Mouse (Mus musculus) CD4-positive helper T cell, adult 2 months (primary cell): ENCODE measurements around the gene Apon.
"Not testable (repeated sequence)": the region's sequence is repeated elsewhere in the genome, so short reads cannot be mapped to it uniquely, and the experiment has no call there.

Experiments
- DNase-seq: peaks from one replicate; pipeline ENCODE4 v3.0.0-alpha.2; 2012; ENCODE audit warnings: low read depth, missing footprints, low spot score

Apon gene

DNA sequence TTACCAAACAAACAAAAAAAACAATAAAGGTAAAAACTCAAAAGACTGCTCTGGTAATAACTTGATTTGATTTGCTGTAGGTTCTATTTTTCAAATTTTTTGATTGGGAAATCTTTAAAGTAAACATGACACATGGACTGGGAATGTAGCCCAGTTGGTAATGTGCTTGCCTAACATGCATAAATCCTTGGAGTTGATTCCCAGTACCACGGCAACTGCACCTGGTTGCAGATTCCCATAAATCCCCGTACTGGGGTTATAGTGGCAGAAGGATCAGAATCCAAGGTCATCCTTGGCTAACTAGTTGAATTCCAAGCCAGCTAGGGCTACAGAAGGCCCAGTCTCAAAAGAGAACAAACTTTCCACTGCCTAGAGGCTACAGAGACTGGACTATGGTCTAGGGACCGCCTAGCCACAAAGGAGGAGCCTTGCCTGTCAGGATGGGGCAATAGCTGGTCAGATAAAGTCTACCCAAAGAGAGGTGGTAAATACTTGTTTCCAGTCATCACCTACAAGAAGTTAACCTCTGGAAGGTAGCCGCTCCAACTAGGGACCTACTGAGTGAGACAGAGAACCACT is at the start of gene Apon:
Apon (plus strand) TSS at position 420 of the 579 bp plus-strand sequence.
- no peak for DNase-seq

DNA sequence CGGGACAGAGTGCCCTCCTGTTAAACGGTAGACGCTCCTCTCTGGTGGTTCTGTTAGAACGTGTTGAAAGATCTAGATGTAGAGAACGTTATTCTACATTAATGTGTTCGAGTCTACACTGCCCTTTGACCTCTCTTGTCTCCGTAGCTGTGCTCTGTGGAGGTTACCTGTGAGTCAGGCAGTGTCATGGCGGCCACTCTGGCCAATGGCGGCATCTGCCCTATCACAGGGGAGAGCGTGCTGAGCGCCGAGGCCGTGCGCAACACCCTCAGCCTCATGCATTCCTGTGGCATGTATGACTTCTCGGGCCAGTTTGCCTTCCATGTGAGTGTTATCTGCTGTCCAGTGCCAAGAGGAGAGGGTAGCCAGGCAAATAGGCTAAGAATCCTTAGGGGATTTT is 49.0 kb upstream of the Apon start:
- DNase-seq = no peak

- no peak for DNase-seq
Observed at GRCm38 (mm10) chr10:128208326-128208725, 45.6 kb upstream of the Apon start.

DNA sequence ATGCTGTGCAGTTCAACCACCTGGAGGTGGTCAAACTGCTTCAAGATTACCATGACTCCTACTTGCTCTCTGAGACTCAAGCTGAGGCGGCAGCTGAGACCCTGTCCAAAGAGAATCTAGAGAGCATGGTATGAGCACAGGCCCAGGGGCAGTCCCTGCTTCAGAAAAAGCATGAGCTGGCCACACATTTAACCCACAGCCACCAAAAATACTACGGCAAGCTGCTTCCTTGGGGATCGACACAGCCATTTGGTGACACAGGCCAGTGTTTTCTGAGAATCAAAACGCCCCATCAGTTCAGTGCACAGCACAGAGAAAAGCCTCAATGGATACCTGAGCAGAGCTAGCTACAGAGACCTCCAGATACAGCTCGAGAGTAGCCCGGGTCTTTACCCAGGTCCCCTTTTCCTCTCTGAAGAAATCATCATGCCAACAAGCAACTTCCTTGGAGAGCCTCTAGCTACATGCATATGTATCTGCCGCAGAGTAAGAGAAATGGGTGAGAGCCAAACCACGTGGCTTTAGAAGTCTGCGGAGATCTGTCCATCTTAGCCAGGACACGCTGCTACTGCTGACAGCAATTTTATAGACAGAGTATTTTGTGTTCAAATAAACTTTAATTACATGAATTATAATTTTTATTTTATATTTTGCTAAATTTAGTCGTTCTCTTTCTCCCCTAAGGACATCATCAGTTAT is 44.4 kb upstream of the Apon start:
- DNase-seq = no peak

GRCm38 (mm10) chr10:128210131-128210530 is 43.8 kb upstream of the Apon start:
- no peak for DNase-seq

GRCm38 (mm10) chr10:128210954-128211353 is 42.9 kb upstream of the Apon start:
- DNase-seq = peak; percentile 25

DNA sequence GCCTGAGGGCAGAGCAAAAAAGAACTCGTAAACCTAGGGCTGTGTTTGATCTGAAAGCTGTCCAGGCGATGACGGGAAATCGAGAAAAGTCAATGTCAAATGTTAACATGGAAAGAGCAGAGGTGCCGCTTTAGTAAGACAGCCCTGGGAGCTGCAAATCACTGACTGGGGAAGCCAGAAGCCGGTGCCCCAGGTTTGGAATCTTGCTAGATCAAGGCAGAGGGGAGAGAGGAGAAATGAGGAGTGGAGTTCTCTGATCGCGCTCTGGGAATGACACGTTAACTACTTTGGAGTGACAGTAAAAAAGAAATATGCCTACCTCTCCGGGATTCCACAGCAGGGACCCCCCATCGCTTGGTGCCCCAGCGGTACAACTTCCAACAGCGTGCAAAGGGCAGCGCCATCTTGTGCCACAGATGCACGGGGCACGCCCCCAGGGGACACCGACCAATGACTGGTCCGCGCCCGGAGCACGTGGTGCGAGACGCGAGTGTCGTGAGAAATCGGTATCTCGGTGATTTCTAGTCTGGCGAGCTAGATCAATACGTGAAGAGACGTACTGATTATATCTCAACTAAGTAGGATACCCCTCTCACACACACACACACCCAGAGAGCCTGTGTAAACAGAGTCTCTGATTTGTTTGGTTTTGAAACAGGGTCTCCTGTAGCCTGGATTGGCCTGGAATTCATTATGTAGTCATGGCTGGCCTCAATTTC is 42.3 kb upstream of the Apon start, which contains the start of gene Spryd4:
Spryd4 (minus strand) TSS at position 418 of the 719 bp plus-strand sequence.
- DNase-seq = peak; percentile 93

- no peak for DNase-seq
Observed at GRCm38 (mm10) chr10:128212148-128212547, 41.7 kb upstream of the Apon start.

- DNase-seq = peak; percentile 85
Observed at GRCm38 (mm10) chr10:128212871-128213323, 41.0 kb upstream of the Apon start.

DNA sequence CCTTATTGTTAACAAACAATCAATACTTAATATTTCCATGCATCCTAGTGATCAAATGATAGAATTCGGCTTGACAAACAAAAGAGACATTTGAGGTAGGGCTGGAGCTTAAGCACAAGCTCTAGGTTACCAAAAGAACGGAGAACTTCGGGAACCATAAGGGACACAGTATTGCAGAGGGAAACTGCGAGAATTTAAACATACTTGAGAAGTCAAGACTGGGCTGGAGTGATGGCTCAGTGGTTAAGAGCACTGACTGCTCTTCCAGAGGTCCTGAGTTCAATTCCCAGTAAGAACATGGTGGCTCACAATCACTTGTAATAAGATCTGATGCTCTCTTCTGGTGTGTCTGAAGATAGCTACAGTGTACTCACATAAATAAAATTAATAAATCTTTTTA is 39.8 kb upstream of the Apon start:
- not testable (repeated sequence) for DNase-seq

DNA sequence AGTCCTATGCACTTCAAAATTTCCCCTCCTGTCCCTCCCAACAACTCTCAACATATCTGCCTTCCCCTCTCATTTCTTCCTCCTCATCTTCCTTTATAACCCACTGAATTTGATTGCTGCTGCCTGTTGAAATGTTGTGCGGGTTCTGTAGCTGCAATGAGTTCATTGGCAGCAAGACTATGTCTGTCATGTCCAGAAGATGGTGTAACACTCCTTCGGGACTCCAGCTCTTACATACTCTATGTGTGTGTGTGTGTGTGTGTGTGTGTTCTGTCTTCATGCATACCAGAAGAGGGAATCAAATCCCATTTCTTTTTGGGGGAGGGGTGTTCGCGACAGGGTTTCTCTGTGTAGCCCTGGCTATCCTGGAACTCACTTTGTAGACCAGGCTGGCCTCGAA is 38.9 kb upstream of the Apon start:
- no peak for DNase-seq

GRCm38 (mm10) chr10:128218387-128219117 is 35.3 kb upstream of the Apon start:
- DNase-seq = no peak

GRCm38 (mm10) chr10:128221533-128222286 is 32.2 kb upstream of the Apon start:
- DNase-seq = peak; percentile 45

DNA sequence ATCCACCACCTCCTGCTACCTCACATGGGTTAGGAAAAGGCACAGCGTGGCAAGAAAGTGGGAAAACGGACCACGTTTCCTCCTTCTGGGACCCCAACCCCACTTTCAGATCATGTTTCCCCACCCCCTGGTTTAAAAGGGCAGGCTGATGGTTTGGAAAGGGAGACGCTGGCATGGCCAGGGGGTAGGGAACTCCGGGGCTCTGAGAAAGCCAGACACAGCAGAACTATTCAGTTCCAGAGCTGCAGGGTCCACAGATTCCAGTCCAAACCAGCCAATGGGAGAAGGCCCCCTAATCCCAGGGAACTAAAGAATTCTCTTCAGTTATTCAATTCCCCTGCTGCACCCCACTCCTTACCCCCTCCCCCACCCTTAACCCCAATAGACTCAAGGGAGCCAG is 28.8 kb upstream of the Apon start:
- no peak for DNase-seq

DNA sequence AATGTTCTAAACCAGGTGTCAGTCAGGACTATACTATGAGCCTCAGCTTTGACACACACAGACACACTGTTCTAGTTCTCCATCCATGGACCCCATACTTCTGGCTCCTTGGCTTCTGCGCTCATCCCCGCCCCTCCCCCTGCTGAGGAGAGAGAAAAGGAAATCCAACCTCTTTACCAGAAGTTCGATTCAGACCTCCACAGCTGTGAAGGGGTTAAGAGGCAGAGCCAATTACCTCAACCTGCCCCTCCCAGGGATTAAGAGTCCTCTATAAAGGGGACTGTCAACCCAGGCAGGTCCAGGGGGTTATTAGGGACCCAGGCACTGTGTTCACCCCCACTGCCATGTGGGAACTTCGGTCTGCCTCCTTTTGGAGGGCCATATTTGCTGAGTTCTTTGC is 28.4 kb upstream of the Apon start, which contains the start of gene Mip:
Mip (plus strand) TSS at position 301 of the 400 bp plus-strand sequence.
- DNase-seq = no peak

- DNase-seq = no peak
Observed at GRCm38 (mm10) chr10:128227592-128227991, 26.3 kb upstream of the Apon start.

DNA sequence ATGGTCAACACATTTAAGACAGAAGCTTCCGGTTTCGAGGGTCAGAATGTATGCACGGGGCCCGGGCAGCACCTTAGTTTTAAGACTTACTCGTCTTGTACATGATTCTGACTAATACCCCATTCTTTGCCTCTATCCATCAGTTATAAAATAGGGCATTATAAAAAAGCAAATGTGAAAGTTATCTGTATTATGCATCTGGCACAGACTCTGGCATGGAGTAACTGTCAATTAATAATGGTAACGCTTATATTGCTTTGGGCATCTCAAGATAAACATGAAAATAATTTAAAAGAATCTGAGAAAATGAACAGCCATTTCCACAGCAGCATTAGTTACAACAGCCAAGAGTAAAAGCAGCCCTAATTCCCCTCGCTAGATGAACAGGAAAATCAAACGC is 25.9 kb upstream of the Apon start:
- DNase-seq = no peak

DNA sequence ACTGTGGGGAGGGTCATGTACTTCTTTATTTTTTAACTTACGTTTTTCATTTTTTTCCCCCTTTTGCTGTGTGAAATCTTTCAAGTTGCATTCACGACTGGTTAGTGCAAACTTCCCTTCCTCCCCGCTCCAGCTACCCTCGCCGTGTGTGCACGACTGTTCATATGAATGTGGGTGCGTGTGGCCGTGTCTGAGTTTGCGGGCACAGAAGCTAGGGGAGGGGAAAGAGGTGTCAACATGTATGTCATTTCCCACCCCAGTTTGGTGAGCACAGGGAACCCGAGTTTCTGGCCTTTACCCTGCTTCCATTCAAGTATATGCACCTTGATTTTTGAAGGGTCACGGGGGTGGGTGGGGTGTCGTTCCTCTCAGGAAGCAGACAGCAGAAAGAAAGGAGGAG is 23.3 kb upstream of the Apon start:
- DNase-seq = peak; percentile 46

- DNase-seq = peak; percentile 48
Observed at GRCm38 (mm10) chr10:128231146-128231545, 22.8 kb upstream of the Apon start.

DNA sequence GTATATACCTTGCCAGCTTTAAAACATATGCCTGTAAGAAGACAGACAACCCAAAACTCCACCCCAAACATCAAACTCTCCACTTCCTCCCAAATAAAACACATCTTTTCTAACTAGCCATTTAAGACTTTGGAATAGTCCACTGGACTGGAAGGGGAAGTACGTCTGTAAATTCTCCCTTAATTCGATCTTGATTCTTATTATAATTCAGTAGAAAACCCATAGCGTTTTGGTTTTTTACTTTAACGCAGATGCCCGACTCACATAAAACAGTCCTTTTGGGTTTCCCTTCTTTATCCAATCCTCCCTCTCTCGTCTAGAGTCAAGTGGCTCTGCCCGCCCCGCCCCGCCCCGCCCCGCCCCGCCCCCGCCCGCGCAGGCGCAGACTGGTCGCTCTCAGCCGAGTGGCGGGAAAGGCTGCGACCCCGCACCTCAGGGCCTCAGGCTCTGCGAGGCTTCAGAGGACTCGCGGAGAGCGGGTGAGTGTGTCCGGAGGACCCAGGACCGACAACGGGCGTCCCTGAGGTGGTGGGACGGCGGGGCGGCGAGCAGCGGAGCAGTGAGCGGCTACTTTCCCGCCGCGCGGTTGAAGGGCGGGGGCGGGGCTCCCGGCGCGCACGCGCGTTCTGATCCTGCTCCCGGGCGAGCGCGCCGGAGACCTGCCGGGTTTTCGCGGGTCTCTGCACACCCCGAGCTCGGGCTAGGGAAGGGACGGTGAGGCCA is 22.0 kb upstream of the Apon start, which contains the start of gene Timeless:
Timeless (plus strand) TSS at position 369 of the 723 bp plus-strand sequence.
- peak; percentile 90 for DNase-seq
